Mouse (Mus musculus): Measurements from ENCODE around the gene Ddb1. TPM values are rescaled to one million over a fixed set of nuclear protein-coding genes. Genes with fewer than 3 reads are reported as not detected.

Ddb1 gene
- polyA plus RNA-seq, 1 experiment from 2014 or later: 251 TPM

DNA sequence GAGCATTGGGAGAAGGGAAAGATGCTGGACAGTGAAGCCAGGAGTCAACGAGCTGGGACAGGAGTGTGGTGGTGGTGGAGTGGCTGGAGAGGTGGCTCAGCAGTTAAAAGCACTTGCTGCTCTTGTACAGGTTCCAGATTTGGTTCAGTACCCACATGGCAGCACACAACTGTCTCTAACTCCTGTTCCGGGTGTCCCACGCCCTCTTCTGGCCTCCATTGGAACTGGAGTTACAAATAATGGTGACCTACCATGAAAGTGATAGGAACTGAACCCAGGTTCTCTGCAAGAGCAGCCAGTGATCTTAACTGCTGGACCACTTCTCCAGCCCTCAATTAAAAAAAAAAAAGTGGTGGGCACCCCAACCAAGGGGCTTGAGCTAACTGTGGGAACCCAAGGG, 6.9 kb upstream of the Ddb1 start:
- Histone ChIP-seq H3K4me1 (ENCODE audit: control insufficient read depth in 2 of 2, insufficient read depth in 2 of 2, low read length in 2 of 2) (peaks cover 6 to 8% of the 10 kb centered on the region in 2 experiments; a peak in 3 of 4 replicates), H3K36me3 (ENCODE audit: control insufficient read depth, insufficient read depth, low read length) (peaks cover 32% of the 10 kb centered on the region; the same call in 1 of the 2 replicates), H3K9me3 (ENCODE audit: control insufficient read depth, low read length) (no peaks in the 10 kb centered on the region), H3K4me2 (ENCODE audit: low read length) (no peak overlapping the region), H3K4me3 (ENCODE audit: control insufficient read depth in 1 of 2, insufficient read depth in 1 of 2, low read depth in 1 of 2, low read length in 2 of 2) (no peak overlapping the region), H3K27ac (replicated peaks in 1 of 2; ENCODE audit: control insufficient read depth in 1 of 2, insufficient read depth in 1 of 2, low read depth in 2 of 2, low read length in 2 of 2) (no peak overlapping the region), H3K27me3 (ENCODE audit: control insufficient read depth, insufficient read depth, low read length) (no peaks in the 10 kb centered on the region), H3K9ac (ENCODE audit: low read length) (no peak overlapping the region)
- 40% methylated on average over 3 of the region's 3 CpGs for WGBS
- no peak for ATAC-seq (ENCODE audit: insufficient number of reproducible peaks, insufficient read depth, low FRiP score, low read depth)

- peaks cover 7 to 14% of the 10 kb centered on the region in 2 experiments for H3K4me1 ChIP-seq (ENCODE audit: control insufficient read depth in 2 of 2, insufficient read depth in 2 of 2, low read length in 2 of 2)
- H3K27ac ChIP-seq (replicated peaks in 1 of 2; ENCODE audit: control insufficient read depth in 1 of 2, insufficient read depth in 1 of 2, low read depth in 2 of 2, low read length in 2 of 2): no peak overlapping the region
- peaks cover 20% of the 10 kb centered on the region; the same call in 1 of the 2 replicates for H3K36me3 ChIP-seq (ENCODE audit: control insufficient read depth, insufficient read depth, low read length)
- 90% methylated on average over 2 of the region's 2 CpGs for WGBS
- no peaks in the 10 kb centered on the region for H3K27me3 ChIP-seq (ENCODE audit: control insufficient read depth, insufficient read depth, low read length)
- H3K9me3 ChIP-seq (ENCODE audit: control insufficient read depth, low read length): no peaks in the 10 kb centered on the region
- H3K9ac ChIP-seq (ENCODE audit: low read length): no peak overlapping the region
- H3K4me3 ChIP-seq (ENCODE audit: control insufficient read depth in 1 of 2, insufficient read depth in 1 of 2, low read depth in 1 of 2, low read length in 2 of 2): no peak overlapping the region
- no peak for ATAC-seq (ENCODE audit: insufficient number of reproducible peaks, insufficient read depth, low FRiP score, low read depth)
- H3K4me2 ChIP-seq (ENCODE audit: low read length): no peak overlapping the region
Measured at GRCm38 (mm10) chr19:10599648-10600047, 5.5 kb upstream of the Ddb1 start.

GRCm38 (mm10) chr19:10602247-10602769, 2.8 kb upstream of the Ddb1 start:
- Histone ChIP-seq H3K27ac (replicated peaks in 1 of 2; ENCODE audit: control insufficient read depth in 1 of 2, insufficient read depth in 1 of 2, low read depth in 2 of 2, low read length in 2 of 2) (peak overlapping the region; percentile 89 to 90), H3K9ac (ENCODE audit: low read length) (peak overlapping the region; percentile 70), H3K4me2 (ENCODE audit: low read length) (peak overlapping the region; percentile 57), H3K36me3 (ENCODE audit: control insufficient read depth, insufficient read depth, low read length) (peaks cover 10% of the 10 kb centered on the region), H3K27me3 (ENCODE audit: control insufficient read depth, insufficient read depth, low read length) (no peaks in the 10 kb centered on the region), H3K9me3 (ENCODE audit: control insufficient read depth, low read length) (no peaks in the 10 kb centered on the region), H3K4me3 (ENCODE audit: control insufficient read depth in 1 of 2, insufficient read depth in 1 of 2, low read depth in 1 of 2, low read length in 2 of 2) (peak overlapping the region; percentile 20 to 21), H3K4me1 (ENCODE audit: control insufficient read depth in 2 of 2, insufficient read depth in 2 of 2, low read length in 2 of 2) (peaks cover 13 to 26% of the 10 kb centered on the region in 2 experiments)
- 11% methylated on average over 6 of the region's 6 CpGs for WGBS
- no peak for ATAC-seq (ENCODE audit: insufficient number of reproducible peaks, insufficient read depth, low FRiP score, low read depth)

- H3K4me1 ChIP-seq (ENCODE audit: control insufficient read depth in 2 of 2, insufficient read depth in 2 of 2, low read length in 2 of 2): peaks cover 13 to 31% of the 10 kb centered on the region in 2 experiments
- WGBS: 3% methylated on average over 9 of the region's 9 CpGs
- H3K4me3 ChIP-seq (ENCODE audit: control insufficient read depth in 1 of 2, insufficient read depth in 1 of 2, low read depth in 1 of 2, low read length in 2 of 2): peak overlapping the region; percentile 20 to 21
- no peaks in the 10 kb centered on the region for H3K9me3 ChIP-seq (ENCODE audit: control insufficient read depth, low read length)
- H3K27ac ChIP-seq (replicated peaks in 1 of 2; ENCODE audit: control insufficient read depth in 1 of 2, insufficient read depth in 1 of 2, low read depth in 2 of 2, low read length in 2 of 2): peak overlapping the region; percentile 89 to 90
- ATAC-seq (ENCODE audit: insufficient number of reproducible peaks, insufficient read depth, low FRiP score, low read depth): no peak
- no peaks in the 10 kb centered on the region for H3K27me3 ChIP-seq (ENCODE audit: control insufficient read depth, insufficient read depth, low read length)
- H3K36me3 ChIP-seq (ENCODE audit: control insufficient read depth, insufficient read depth, low read length): peaks cover 14% of the 10 kb centered on the region
- peak overlapping the region; percentile 70 for H3K9ac ChIP-seq (ENCODE audit: low read length)
- peak overlapping the region; percentile 57 for H3K4me2 ChIP-seq (ENCODE audit: low read length)
Measured at GRCm38 (mm10) chr19:10602787-10603186, 2.3 kb upstream of the Ddb1 start.

- no peaks in the 10 kb centered on the region for H3K27me3 ChIP-seq (ENCODE audit: control insufficient read depth, insufficient read depth, low read length)
- no peak for ATAC-seq (ENCODE audit: insufficient number of reproducible peaks, insufficient read depth, low FRiP score, low read depth)
- no peak overlapping the region for H3K4me3 ChIP-seq (ENCODE audit: control insufficient read depth in 1 of 2, insufficient read depth in 1 of 2, low read depth in 1 of 2, low read length in 2 of 2)
- WGBS: 77% methylated on average over 18 of the region's 18 CpGs
- peaks cover 16 to 39% of the 10 kb centered on the region in 2 experiments for H3K4me1 ChIP-seq (ENCODE audit: control insufficient read depth in 2 of 2, insufficient read depth in 2 of 2, low read length in 2 of 2)
- H3K4me2 ChIP-seq (ENCODE audit: low read length): no peak overlapping the region
- H3K9me3 ChIP-seq (ENCODE audit: control insufficient read depth, low read length): no peaks in the 10 kb centered on the region
- no peak overlapping the region; a peak in 1 of 4 replicates for H3K27ac ChIP-seq (replicated peaks in 1 of 2; ENCODE audit: control insufficient read depth in 1 of 2, insufficient read depth in 1 of 2, low read depth in 2 of 2, low read length in 2 of 2)
- H3K36me3 ChIP-seq (ENCODE audit: control insufficient read depth, insufficient read depth, low read length): peaks cover 23% of the 10 kb centered on the region
- peak overlapping the region; percentile 94; the same call in 1 of the 2 replicates for H3K9ac ChIP-seq (ENCODE audit: low read length)
Measured at GRCm38 (mm10) chr19:10603660-10604523, 1.2 kb upstream of the Ddb1 start.

- peak overlapping the region; percentile 81 for H3K4me2 ChIP-seq (ENCODE audit: low read length)
Measured at GRCm38 (mm10) chr19:10604534-10604933, 593 bp upstream of the Ddb1 start.

GRCm38 (mm10) chr19:10605901-10606622, 935 bp downstream of the Ddb1 start:
- H3K36me3 ChIP-seq (ENCODE audit: control insufficient read depth, insufficient read depth, low read length): peaks cover 45% of the 10 kb centered on the region
- peak overlapping the region; percentile 94 for H3K9ac ChIP-seq (ENCODE audit: low read length)
- peak overlapping the region; percentile 81 for H3K4me2 ChIP-seq (ENCODE audit: low read length)
- H3K27me3 ChIP-seq (ENCODE audit: control insufficient read depth, insufficient read depth, low read length): no peaks in the 10 kb centered on the region
- H3K4me3 ChIP-seq (ENCODE audit: control insufficient read depth in 1 of 2, insufficient read depth in 1 of 2, low read depth in 1 of 2, low read length in 2 of 2): peak overlapping the region; percentile 83 to 94
- WGBS: 4% methylated on average over 20 of the region's 20 CpGs
- H3K9me3 ChIP-seq (ENCODE audit: control insufficient read depth, low read length): no peaks in the 10 kb centered on the region
- H3K27ac ChIP-seq (replicated peaks in 1 of 2; ENCODE audit: control insufficient read depth in 1 of 2, insufficient read depth in 1 of 2, low read depth in 2 of 2, low read length in 2 of 2): peak overlapping the region; percentile 76 to 91
- peaks cover 16 to 39% of the 10 kb centered on the region in 2 experiments for H3K4me1 ChIP-seq (ENCODE audit: control insufficient read depth in 2 of 2, insufficient read depth in 2 of 2, low read length in 2 of 2)
- peak; percentile 1; the same call in 1 of the 2 replicates for ATAC-seq (ENCODE audit: insufficient number of reproducible peaks, insufficient read depth, low FRiP score, low read depth)

More at GRCm38 (mm10) chr19:10604534-10604933, 593 bp upstream of the Ddb1 start:
- H3K27ac ChIP-seq (replicated peaks in 1 of 2; ENCODE audit: control insufficient read depth in 1 of 2, insufficient read depth in 1 of 2, low read depth in 2 of 2, low read length in 2 of 2): peak overlapping the region; percentile 85 to 91
- H3K27me3 ChIP-seq (ENCODE audit: control insufficient read depth, insufficient read depth, low read length): no peaks in the 10 kb centered on the region
- 48% methylated on average over 3 of the region's 3 CpGs for WGBS
- ATAC-seq (ENCODE audit: insufficient number of reproducible peaks, insufficient read depth, low FRiP score, low read depth): no peak
- H3K4me1 ChIP-seq (ENCODE audit: control insufficient read depth in 2 of 2, insufficient read depth in 2 of 2, low read length in 2 of 2): peaks cover 16 to 39% of the 10 kb centered on the region in 2 experiments
- H3K36me3 ChIP-seq (ENCODE audit: control insufficient read depth, insufficient read depth, low read length): peaks cover 30% of the 10 kb centered on the region
- no peaks in the 10 kb centered on the region for H3K9me3 ChIP-seq (ENCODE audit: control insufficient read depth, low read length)
- peak overlapping the region; percentile 58 to 83 for H3K4me3 ChIP-seq (ENCODE audit: control insufficient read depth in 1 of 2, insufficient read depth in 1 of 2, low read depth in 1 of 2, low read length in 2 of 2)
- H3K9ac ChIP-seq (ENCODE audit: low read length): peak overlapping the region; percentile 94

All from heart, embryonic 14.5 days (tissue).